Mouse (Mus musculus) intestine, embryonic 14.5 days (tissue): ENCODE measurements around the gene A530016L24Rik. TPM values are rescaled to one million over a fixed set of nuclear protein-coding genes. Genes with fewer than 3 reads are reported as not detected.

Experiments
- ATAC-seq: fragments of 200-750 bp; cut with Nextera tagmentation; replicated peaks from 2 replicates; pipeline ENCODE4 v1.8.0; 2017; ENCODE audit warnings: low read depth, moderate number of reproducible peaks, moderate TSS enrichment, moderate library complexity; ENCODE audit not compliant: low FRiP score, low TSS enrichment
- DNase-seq: peaks from one replicate; pipeline ENCODE4 v3.0.0-alpha.2; 2018; ENCODE audit warnings: low spot score
- H3K27ac ChIP-seq: fragments of 300-500 bp; sonication (generic); 2 replicates; pipeline ENCODE4 v1.5.1; 2014; ENCODE audit warnings: low read depth, mild to moderate bottlenecking, control low read depth
- H3K27me3 ChIP-seq: fragments of 300-500 bp; sonication (generic); replicated peaks from 2 replicates; pipeline ENCODE4 v1.6.1; 2014; ENCODE audit warnings: low read length, control low read depth; ENCODE audit not compliant: control insufficient read depth, insufficient read depth
- H3K36me3 ChIP-seq: fragments of 300-500 bp; sonication (generic); 2 replicates; pipeline ENCODE4 v1.6.1; 2014; ENCODE audit warnings: low read length, control low read depth; ENCODE audit not compliant: control insufficient read depth, insufficient read depth
- H3K4me1 ChIP-seq: fragments of 300-500 bp; sonication (generic); replicated peaks from 2 replicates; pipeline ENCODE4 v1.6.1; 2014; ENCODE audit warnings: low read length, control low read depth, mixed read lengths; ENCODE audit not compliant: control insufficient read depth, insufficient read depth
- H3K4me2 ChIP-seq: fragments of 300-500 bp; sonication (generic); 2 replicates; pipeline ENCODE4 v1.6.1; 2014; ENCODE audit warnings: low read length
- H3K4me3 ChIP-seq: fragments of 300-500 bp; sonication (generic); 2 replicates; pipeline ENCODE4 v1.5.1; 2014; ENCODE audit warnings: low read depth, low read length, control low read depth, mixed read lengths
- H3K9ac ChIP-seq: fragments of 300-500 bp; sonication (generic); 2 replicates; pipeline ENCODE4 v1.6.1; 2014; ENCODE audit warnings: mild to moderate bottlenecking, low read length
- H3K9me3 ChIP-seq: fragments of 300-500 bp; sonication (generic); 2 replicates; pipeline ENCODE4 v1.6.1; 2016; ENCODE audit warnings: low read length, control low read depth; ENCODE audit not compliant: control insufficient read depth
- WGBS: fragments of 180-500 bp; shearing (Covaris S2); extraction: QIAGEN DNeasy Blood & Tissue Kit; methylation state at CpG from one replicate; pipeline ENCODE4 v1.1.7; 2014; 5-methylcytosine and 5-hydroxymethylcytosine counted together
- polyA plus RNA-seq: library from polyadenylated mRNA; unstranded; fragments of >200 nt; fragmentation: Nextera tagmentation; extraction: Ambion mirVana; gene quantifications from 2 replicates; pipeline ENCODE4 v1.2.1, GENCODE M21; 2014

Gene A530016L24Rik
- polyA plus RNA-seq, 1 experiment from 2014 or later = 0.41 TPM

DNA sequence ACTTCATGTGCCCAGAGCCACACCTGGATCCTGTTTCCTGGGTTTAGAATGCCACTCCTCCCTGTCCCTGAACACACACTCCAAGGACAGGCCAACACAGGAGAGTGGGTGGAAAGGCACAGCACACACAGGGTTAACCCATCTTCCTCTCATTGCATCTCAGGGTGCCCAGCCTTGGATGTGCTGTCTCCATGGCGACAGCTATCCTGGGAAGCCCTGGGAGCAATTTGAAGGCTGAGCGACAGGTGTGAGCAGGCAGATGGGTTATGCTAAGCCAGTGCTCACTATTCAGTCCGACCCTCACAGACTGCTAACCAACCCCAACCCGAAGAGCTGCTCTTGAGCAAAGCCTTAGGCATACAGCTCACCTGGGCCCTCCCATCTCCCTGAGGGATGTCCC, 18.0 kb downstream of the A530016L24Rik start:
- H3K9ac ChIP-seq = no peak overlapping the region
- ATAC-seq (no peak), DNase-seq (no peak)
- no peaks in the 10 kb centered on the region for H3K9me3 ChIP-seq
- peaks cover 1% of the 10 kb centered on the region; the same call in 1 of the 2 replicates for H3K4me1 ChIP-seq
- peaks cover 23% of the 10 kb centered on the region; the same call in 1 of the 2 replicates for H3K27me3 ChIP-seq
- H3K36me3 ChIP-seq = no peaks in the 10 kb centered on the region
- no peak overlapping the region for H3K4me3 ChIP-seq
- H3K4me2 ChIP-seq = no peak overlapping the region
- WGBS = 39% methylated on average over 4 of the region's 4 CpGs
- H3K27ac ChIP-seq = no peak overlapping the region

DNA sequence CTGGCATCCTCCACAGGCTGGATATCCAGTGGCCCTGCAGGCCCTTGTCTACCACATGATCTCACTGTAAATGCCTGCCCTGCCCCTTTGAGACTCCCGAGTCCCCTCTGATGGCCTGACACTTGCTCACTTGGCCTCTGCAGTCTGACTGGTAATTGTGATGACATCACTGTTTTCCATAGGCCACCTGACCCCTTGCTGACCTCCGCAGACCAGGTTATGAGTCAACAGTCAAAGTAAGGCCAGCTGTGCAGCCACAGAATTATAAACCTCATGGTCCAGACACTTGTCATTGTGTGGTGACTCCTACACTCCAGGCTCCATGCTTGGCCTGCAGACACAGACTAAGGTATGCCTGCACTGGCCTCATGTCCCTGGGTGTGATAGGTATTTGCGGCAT, 18.7 kb downstream of the A530016L24Rik start:
- Histone ChIP-seq H3K36me3 (no peaks in the 10 kb centered on the region), H3K9ac (no peak overlapping the region), H3K27me3 (peaks cover 26% of the 10 kb centered on the region; the same call in 1 of the 2 replicates), H3K4me1 (no peaks in the 10 kb centered on the region), H3K27ac (no peak overlapping the region), H3K9me3 (no peaks in the 10 kb centered on the region), H3K4me2 (no peak overlapping the region), H3K4me3 (no peak overlapping the region)
- DNase-seq = no peak
- 71% methylated on average over 3 of the region's 3 CpGs for WGBS
- ATAC-seq = no peak

- H3K4me1 ChIP-seq = no peaks in the 10 kb centered on the region
- no peak overlapping the region for H3K27ac ChIP-seq
- peak overlapping the region; percentile 19; the same call in 1 of the 2 replicates for H3K4me3 ChIP-seq
- no peak overlapping the region for H3K9ac ChIP-seq
- H3K4me2 ChIP-seq = peak overlapping the region; percentile 55
- H3K36me3 ChIP-seq = no peaks in the 10 kb centered on the region
- DNase-seq (no peak), ATAC-seq (no peak)
- WGBS = 19% methylated on average over 7 of the region's 7 CpGs
- H3K27me3 ChIP-seq = peaks cover 26% of the 10 kb centered on the region; the same call in 1 of the 2 replicates
- no peaks in the 10 kb centered on the region for H3K9me3 ChIP-seq
Measured at GRCm38 (mm10) chr12:112510365-112510732, 21.1 kb downstream of the A530016L24Rik start.

DNA sequence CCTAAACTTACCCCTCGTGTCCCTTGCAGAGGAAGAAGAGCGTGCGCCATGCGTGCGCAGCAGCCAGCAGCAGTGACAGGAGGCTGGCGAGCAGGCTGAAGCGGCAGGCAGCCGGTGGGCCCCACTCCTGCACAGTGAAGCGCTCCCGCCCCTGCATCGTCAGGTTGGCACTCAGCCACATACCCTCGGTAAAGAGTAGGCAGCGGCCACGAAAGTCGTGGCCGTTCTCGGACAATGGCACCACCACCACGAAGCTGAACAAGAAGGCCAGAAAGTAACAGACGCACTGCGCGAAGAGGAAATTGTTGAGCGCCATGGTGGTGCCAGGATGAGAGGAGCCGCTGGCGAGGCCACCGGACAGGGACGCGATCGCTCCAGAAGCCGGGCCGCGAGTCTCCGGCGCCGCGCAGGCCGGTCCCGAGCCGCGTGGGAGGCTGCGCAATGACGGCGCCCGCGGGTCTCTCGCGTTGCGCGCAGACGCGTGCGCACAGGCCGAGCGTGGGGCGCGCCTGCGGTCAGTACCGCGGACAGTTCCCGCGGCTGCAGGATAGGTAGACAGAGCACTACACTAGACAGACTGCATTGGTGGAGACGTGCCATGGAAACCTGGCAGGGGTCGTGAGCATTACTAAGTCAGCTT, 21.6 kb downstream of the A530016L24Rik start:
- Histone ChIP-seq H3K4me3 (peak overlapping the region; percentile 19; the same call in 1 of the 2 replicates), H3K27ac (no peak overlapping the region), H3K9ac (no peak overlapping the region), H3K36me3 (no peaks in the 10 kb centered on the region), H3K4me2 (peak overlapping the region; percentile 55), H3K9me3 (no peaks in the 10 kb centered on the region), H3K27me3 (peaks cover 26% of the 10 kb centered on the region; the same call in 1 of the 2 replicates), H3K4me1 (no peaks in the 10 kb centered on the region)
- DNase-seq (peak; percentile 85), ATAC-seq (peak; percentile 76; the same call in 1 of the 2 replicates)
- 3% methylated on average over 62 of the region's 62 CpGs for WGBS

DNA sequence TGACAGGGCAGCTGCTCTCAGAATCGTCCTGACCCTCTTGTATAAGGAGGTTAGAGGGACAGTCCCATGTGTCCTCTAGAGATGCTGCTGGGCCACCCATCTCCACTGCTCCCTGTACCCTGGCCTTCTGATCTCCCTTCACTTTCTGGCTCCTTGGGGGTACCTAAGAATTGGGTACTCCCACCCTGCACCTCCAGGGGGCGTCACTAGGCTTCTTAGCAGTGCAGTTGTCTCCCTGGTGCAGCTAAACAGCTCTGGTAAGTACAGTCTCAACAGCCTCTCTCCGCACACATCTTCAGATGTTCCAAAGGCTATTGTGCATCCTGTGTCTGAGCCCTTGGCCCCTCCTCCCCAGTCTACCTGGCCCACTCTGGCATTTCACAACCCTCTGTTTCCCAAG, 25.6 kb downstream of the A530016L24Rik start:
- H3K36me3 ChIP-seq = no peaks in the 10 kb centered on the region
- no peak overlapping the region for H3K4me3 ChIP-seq
- ATAC-seq (no peak), DNase-seq (no peak)
- H3K9ac ChIP-seq = no peak overlapping the region
- no peak overlapping the region for H3K4me2 ChIP-seq
- H3K27me3 ChIP-seq = peaks cover 21% of the 10 kb centered on the region; the same call in 1 of the 2 replicates
- H3K27ac ChIP-seq = no peak overlapping the region
- H3K9me3 ChIP-seq = no peaks in the 10 kb centered on the region
- 52% methylated on average over 3 of the region's 3 CpGs for WGBS
- H3K4me1 ChIP-seq = 0 out of 2 replicates have a peak, but pooled peaks cover 3% of the 10 kb centered on the region

GRCm38 (mm10) chr12:112516697-112517337, 27.6 kb downstream of the A530016L24Rik start, which contains the start of gene Tmem179:
TSS of gene Tmem179 (minus strand) at chr12:112516747.
- ATAC-seq (no peak), DNase-seq (peak; percentile 61)
- H3K9me3 ChIP-seq = no peaks in the 10 kb centered on the region
- no peaks in the 10 kb centered on the region for H3K36me3 ChIP-seq
- H3K4me2 ChIP-seq = 0 out of 2 replicates have a peak within 1 kb of the TSS, but pooled peaks have one; percentile 18
- 0 out of 2 replicates have a peak, but pooled peaks cover 7% of the 10 kb centered on the region for H3K27me3 ChIP-seq
- H3K4me1 ChIP-seq = 0 out of 2 replicates have a peak, but pooled peaks cover 3% of the 10 kb centered on the region
- no peak within 1 kb of the TSS for H3K4me3 ChIP-seq
- 0 out of 2 replicates have a peak within 1 kb of the TSS, but pooled peaks have one; percentile 16 for H3K27ac ChIP-seq
- 22% methylated on average over 12 of the region's 14 CpGs for WGBS
- H3K9ac ChIP-seq = no peak within 1 kb of the TSS

DNA sequence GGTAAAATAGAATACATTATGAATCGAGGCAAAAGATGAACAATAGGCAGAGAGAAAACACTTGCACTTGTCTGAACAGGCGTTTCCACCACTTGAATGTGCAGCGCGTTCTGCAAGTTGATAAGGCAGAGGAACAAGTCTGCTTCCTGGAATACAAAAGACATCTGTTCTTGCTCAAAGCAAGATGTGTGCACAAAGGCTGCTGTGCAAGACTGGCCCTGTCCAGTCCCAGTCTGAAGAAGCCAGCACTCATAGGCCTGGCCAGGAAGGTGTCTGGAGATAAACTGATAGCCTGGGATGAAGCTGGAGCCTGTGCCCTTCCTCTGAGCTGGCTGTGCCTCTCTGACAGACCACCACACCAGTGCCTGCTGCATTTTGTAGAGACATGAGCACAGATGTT, 28.9 kb downstream of the A530016L24Rik start:
- Histone ChIP-seq H3K4me1 (0 out of 2 replicates have a peak, but pooled peaks cover 3% of the 10 kb centered on the region), H3K27me3 (no peaks in the 10 kb centered on the region), H3K36me3 (no peaks in the 10 kb centered on the region), H3K4me3 (no peak overlapping the region), H3K4me2 (no peak overlapping the region), H3K9me3 (no peaks in the 10 kb centered on the region), H3K9ac (no peak overlapping the region), H3K27ac (no peak overlapping the region)
- ATAC-seq (no peak), DNase-seq (no peak)
- WGBS = 16% methylated on average over 4 of the region's 4 CpGs

DNA sequence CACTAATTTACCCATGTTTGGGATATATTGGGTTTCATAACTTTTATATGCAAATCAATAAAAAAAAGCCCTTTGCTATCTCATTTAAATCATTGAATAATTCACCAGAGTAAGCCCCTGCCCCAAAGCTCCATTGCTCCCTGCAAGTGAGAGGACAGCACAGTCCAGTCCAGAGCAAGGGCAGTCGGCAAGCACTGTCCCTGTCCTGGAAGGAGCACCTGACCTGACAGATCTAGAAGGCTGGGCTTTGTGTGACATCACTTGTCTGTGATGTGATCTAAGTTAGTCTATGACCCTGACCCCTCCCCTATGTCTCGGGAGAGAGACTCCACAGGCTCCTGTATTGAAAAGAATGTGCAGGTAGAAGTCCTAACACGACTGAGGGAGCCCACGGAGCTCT, 44.5 kb downstream of the A530016L24Rik start:
- ATAC-seq (no peak), DNase-seq (no peak)
- Histone ChIP-seq H3K4me2 (no peak overlapping the region), H3K27ac (no peak overlapping the region), H3K27me3 (no peaks in the 10 kb centered on the region), H3K4me3 (no peak overlapping the region), H3K36me3 (no peaks in the 10 kb centered on the region), H3K4me1 (no peaks in the 10 kb centered on the region), H3K9me3 (no peaks in the 10 kb centered on the region), H3K9ac (no peak overlapping the region)
- WGBS = 68% methylated on average over 4 of the region's 4 CpGs
